Mouse (Mus musculus): ENCODE data around the gene Zfp74. TPM values are rescaled to one million over a fixed set of nuclear protein-coding genes. Genes with fewer than 3 reads are reported as not detected.

Gene Zfp74
- polyA plus RNA-seq, 1 experiment = not detected

DNA sequence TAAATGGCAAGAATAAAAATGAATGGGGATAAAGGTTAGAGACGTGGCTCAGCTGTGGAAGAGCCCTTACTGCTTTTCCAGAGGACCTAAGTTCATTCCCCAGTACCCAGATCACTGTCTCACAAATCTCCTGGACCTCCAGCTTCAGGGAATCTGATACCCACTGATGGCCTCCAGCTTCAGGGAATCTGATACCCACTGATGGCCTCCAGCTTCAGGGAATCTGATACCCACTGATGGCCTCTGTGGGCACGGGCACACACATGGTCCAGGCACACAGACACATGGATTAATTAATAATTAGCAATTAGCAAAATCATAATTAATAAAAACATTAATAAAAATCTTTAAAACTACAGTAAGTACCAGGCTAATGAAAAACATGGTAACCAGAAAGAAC is 31.1 kb downstream of the Zfp74 start:
- Histone ChIP-seq H3K4me1 (ENCODE audit: control insufficient read depth, insufficient read depth, low read length) (peaks cover 5% of the 10 kb centered on the region; the same call in 1 of the 2 replicates), H3K4me3 (ENCODE audit: insufficient read depth, low read depth, low read length) (no peak overlapping the region), H3K27ac (ENCODE audit: insufficient read depth, low read depth, low read length) (no peak overlapping the region)
- no peak for TF ChIP-seq POLR2A (IDR thresholded peaks at IDR 0.05; ENCODE audit: insufficient read depth, low read depth, low read length)
- TF ChIP-seq CTCF (IDR thresholded peaks at IDR 0.05; ENCODE audit: insufficient read depth, low read depth, low read length) = no peak
- WGBS = 66% methylated on average over 2 of the region's 2 CpGs

DNA sequence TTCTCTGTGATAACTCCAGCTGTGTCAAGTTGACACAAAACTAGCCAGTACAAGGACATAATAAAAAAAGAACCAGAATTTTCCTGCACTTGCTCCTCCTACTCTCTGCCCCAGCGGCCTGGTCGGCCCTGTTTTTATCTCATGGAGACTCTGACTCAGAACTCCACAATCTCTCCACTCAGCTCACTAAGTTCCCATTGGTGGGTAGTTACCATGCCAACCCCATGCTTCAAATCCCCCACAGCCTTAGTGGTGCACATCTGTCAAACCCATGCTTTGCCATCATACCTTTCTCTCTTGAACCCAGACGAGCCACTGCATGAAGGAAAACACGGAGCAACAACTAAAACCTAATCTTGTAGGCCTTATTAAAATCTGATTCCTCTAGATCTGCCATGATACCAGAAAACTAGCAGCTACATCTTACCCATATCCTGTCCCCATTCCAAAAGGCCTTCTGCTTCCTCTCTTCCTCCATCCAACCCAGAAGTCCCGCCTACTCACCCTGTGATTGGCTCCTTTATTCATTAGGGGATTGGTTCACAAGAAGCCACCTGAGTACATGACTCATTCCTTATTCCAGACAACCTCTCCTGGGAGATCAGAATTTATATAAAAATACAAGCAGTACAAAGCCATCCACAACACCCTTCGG is 32.3 kb downstream of the Zfp74 start:
- peaks cover 5% of the 10 kb centered on the region; the same call in 1 of the 2 replicates for H3K4me1 ChIP-seq (ENCODE audit: control insufficient read depth, insufficient read depth, low read length)
- TF ChIP-seq CTCF (IDR thresholded peaks at IDR 0.05; ENCODE audit: insufficient read depth, low read depth, low read length) (no peak), POLR2A (IDR thresholded peaks at IDR 0.05; ENCODE audit: insufficient read depth, low read depth, low read length) (no peak)
- 59% methylated on average over 6 of the region's 6 CpGs for WGBS

GRCm38 (mm10) chr7:29918062-29918453 is 35.8 kb downstream of the Zfp74 start:
- no peak for TF ChIP-seq CTCF (IDR thresholded peaks at IDR 0.05; ENCODE audit: insufficient read depth, low read depth, low read length)
- TF ChIP-seq POLR2A (IDR thresholded peaks at IDR 0.05; ENCODE audit: insufficient read depth, low read depth, low read length) = no peak
- H3K27ac ChIP-seq (ENCODE audit: insufficient read depth, low read depth, low read length) = no peak overlapping the region
- no peak overlapping the region for H3K4me3 ChIP-seq (ENCODE audit: insufficient read depth, low read depth, low read length)
- 82% methylated on average over 4 of the region's 4 CpGs for WGBS
- peaks cover 5% of the 10 kb centered on the region; the same call in 1 of the 2 replicates for H3K4me1 ChIP-seq (ENCODE audit: control insufficient read depth, insufficient read depth, low read length)

More for the DNA sequence above, 32.3 kb downstream of the Zfp74 start:
- H3K4me3 ChIP-seq (ENCODE audit: insufficient read depth, low read depth, low read length) = 0 out of 2 replicates have a peak overlapping the region, but pooled peaks have one; percentile 8
- peak overlapping the region; percentile 67; the same call in 1 of the 2 replicates for H3K27ac ChIP-seq (ENCODE audit: insufficient read depth, low read depth, low read length)

- Histone ChIP-seq H3K4me1 (ENCODE audit: control insufficient read depth, insufficient read depth, low read length) (peaks cover 5% of the 10 kb centered on the region; the same call in 1 of the 2 replicates), H3K4me3 (ENCODE audit: insufficient read depth, low read depth, low read length) (no peak overlapping the region), H3K27ac (ENCODE audit: insufficient read depth, low read depth, low read length) (no peak overlapping the region)
- TF ChIP-seq CTCF (IDR thresholded peaks at IDR 0.05; ENCODE audit: insufficient read depth, low read depth, low read length) = no peak
- TF ChIP-seq POLR2A (IDR thresholded peaks at IDR 0.05; ENCODE audit: insufficient read depth, low read depth, low read length) = no peak
- 75% methylated on average over 6 of the region's 6 CpGs for WGBS
These were observed 36.4 kb downstream of the Zfp74 start for GRCm38 (mm10) chr7:29917371-29918061.

DNA sequence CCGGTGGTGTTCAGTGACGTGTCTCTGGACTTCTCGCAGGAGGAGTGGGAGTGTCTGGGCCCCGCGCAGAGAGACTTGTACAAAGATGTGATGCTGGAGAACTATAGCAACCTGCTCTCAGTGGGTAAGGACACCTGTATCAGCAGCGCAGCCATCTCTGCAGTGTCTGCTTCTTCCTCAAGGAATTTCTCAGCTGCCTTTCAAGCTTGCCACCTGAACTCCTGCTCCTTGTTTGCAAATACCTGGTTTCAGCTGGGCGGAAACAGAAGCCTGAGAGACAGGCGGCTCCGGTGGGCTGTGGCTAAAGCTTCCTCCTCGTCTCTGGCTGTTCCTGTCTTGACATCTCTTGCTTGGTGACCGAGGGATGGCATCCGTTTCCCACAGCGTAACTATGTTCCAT is 41.7 kb downstream of the Zfp74 start:
- H3K4me1 ChIP-seq (ENCODE audit: control insufficient read depth, insufficient read depth, low read length) = peaks cover 3% of the 10 kb centered on the region; the same call in 1 of the 2 replicates
- H3K4me3 ChIP-seq (ENCODE audit: insufficient read depth, low read depth, low read length) = no peak overlapping the region
- TF ChIP-seq CTCF (IDR thresholded peaks at IDR 0.05; ENCODE audit: insufficient read depth, low read depth, low read length) (no peak), POLR2A (IDR thresholded peaks at IDR 0.05; ENCODE audit: insufficient read depth, low read depth, low read length) (no peak)
- no peak overlapping the region for H3K27ac ChIP-seq (ENCODE audit: insufficient read depth, low read depth, low read length)
- WGBS = 92% methylated on average over 13 of the region's 13 CpGs

DNA sequence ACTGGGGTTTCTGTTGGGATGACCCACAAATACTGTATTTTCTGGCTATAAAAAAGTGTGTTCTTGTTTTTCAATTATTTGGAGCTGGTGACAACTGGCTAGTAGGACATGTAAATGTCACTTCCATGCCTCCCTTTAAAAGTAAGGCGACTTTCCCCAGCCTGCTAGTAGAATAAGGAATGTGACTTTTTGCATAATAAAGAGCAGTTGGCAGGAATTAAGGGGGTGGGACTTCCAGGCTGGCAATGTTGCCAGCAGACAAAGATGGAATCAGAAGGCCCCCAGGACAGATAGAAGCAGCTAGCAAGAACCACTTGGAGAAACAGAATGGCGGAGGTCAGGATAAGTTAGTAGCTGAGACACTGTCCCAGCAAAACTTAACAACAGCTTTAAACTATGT is 43.6 kb downstream of the Zfp74 start:
- TF ChIP-seq CTCF (IDR thresholded peaks at IDR 0.05; ENCODE audit: insufficient read depth, low read depth, low read length) (no peak), POLR2A (IDR thresholded peaks at IDR 0.05; ENCODE audit: insufficient read depth, low read depth, low read length) (no peak)
- 55% methylated on average over 2 of the region's 2 CpGs for WGBS

GRCm38 (mm10) chr7:29908130-29908950 is 45.5 kb downstream of the Zfp74 start, which contains the start of gene Zfp383:
Gene Zfp383 (plus strand): TSS chr7:29908223.
- peak within 1 kb of the TSS; percentile 97 for H3K27ac ChIP-seq (ENCODE audit: insufficient read depth, low read depth, low read length)
- peaks cover 3% of the 10 kb centered on the region; the same call in 1 of the 2 replicates for H3K4me1 ChIP-seq (ENCODE audit: control insufficient read depth, insufficient read depth, low read length)
- peak within 1 kb of the TSS; percentile 83 for H3K4me3 ChIP-seq (ENCODE audit: insufficient read depth, low read depth, low read length)
- 0% methylated on average over 33 of the region's 33 CpGs for WGBS
- TF ChIP-seq POLR2A (IDR thresholded peaks at IDR 0.05; ENCODE audit: insufficient read depth, low read depth, low read length) = peak; percentile 34; the same call in 1 of the 2 replicates
- no peak for TF ChIP-seq CTCF (IDR thresholded peaks at IDR 0.05; ENCODE audit: insufficient read depth, low read depth, low read length)

More for the DNA sequence above, 43.6 kb downstream of the Zfp74 start:
- Histone ChIP-seq H3K4me1 (ENCODE audit: control insufficient read depth, insufficient read depth, low read length) (peaks cover 3% of the 10 kb centered on the region; the same call in 1 of the 2 replicates), H3K4me3 (ENCODE audit: insufficient read depth, low read depth, low read length) (no peak overlapping the region), H3K27ac (ENCODE audit: insufficient read depth, low read depth, low read length) (no peak overlapping the region)

DNA sequence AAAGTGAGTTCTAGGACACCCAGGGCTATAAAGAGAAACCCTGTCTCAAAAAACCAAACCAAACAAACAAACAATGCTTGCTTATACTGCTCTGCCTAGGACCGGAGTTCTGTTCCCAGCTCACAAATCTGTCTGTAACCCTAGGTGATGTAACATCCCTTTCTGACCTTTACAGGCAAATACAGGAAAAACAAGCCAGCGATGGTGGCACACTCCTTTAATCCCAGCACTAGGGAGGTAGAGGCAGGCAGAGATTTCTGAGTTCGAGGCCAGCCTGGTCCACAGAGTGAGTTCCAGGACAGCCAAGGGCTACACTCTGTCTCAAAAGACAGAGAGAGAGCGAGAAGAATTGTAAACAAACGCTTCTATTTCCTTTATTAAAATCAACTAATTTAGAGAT is 46.7 kb downstream of the Zfp74 start:
- H3K4me3 ChIP-seq (ENCODE audit: insufficient read depth, low read depth, low read length) = no peak overlapping the region
- no peak for TF ChIP-seq CTCF (IDR thresholded peaks at IDR 0.05; ENCODE audit: insufficient read depth, low read depth, low read length)
- 90% methylated on average over 5 of the region's 5 CpGs for WGBS
- H3K27ac ChIP-seq (ENCODE audit: insufficient read depth, low read depth, low read length) = peak overlapping the region; percentile 97
- H3K4me1 ChIP-seq (ENCODE audit: control insufficient read depth, insufficient read depth, low read length) = peaks cover 3% of the 10 kb centered on the region; the same call in 1 of the 2 replicates
